Comparison of ENCODE assay signal across 9 mouse cellular contexts in genomic region chr11:59309106-59309805, GRCm38 (mm10). TPM values are rescaled to one million over a fixed set of nuclear protein-coding genes. Genes with fewer than 3 reads are reported as not detected.
A peak's percentile ranks its signal among the peaks of the same experiment; 100 is the strongest.
DNase-seq lines count a peak whose midpoint lies in the region; ATAC-seq and TF ChIP-seq lines count a peak whose summit lies in the region.
"Had no signal": no experiment of that assay in that cellular context is flagged by ENCODE, and none has a peak within 500 bp of the region (broad histone marks: within the 10 kb centered on the region; RNA-seq: fewer than 3 reads in every experiment).

No protein-coding gene starts in this region.

- TF ChIP-seq POLR2A in limb, embryonic 14.5 days (IDR thresholded peaks at IDR 0.05; ENCODE audit: borderline replicate concordance, extremely low read depth, insufficient read depth, insufficient read length) = no peak
- TF ChIP-seq POLR2A in cerebellum, adult 2 months (IDR thresholded peaks at IDR 0.05; ENCODE audit: borderline replicate concordance, insufficient read depth, low read length) = no peak

- no peaks in the 10 kb centered on the region for H3K9me3 ChIP-seq in liver, embryonic 12.5 days (replicated peaks)
- no peaks in the 10 kb centered on the region for H3K9me3 ChIP-seq in heart, embryonic 12.5 days (replicated peaks)
- no peaks in the 10 kb centered on the region for H3K9me3 ChIP-seq in limb, embryonic 14.5 days (ENCODE audit: control insufficient read depth, low read length)

- 19% methylated on average over 12 of the region's 12 CpGs for WGBS in liver, embryonic 12.5 days (ENCODE audit: insufficient replicate concordance)
- WGBS in heart, embryonic 12.5 days = 18% methylated on average over 11 of the region's 12 CpGs
- WGBS in limb, embryonic 14.5 days = 13% methylated on average over 12 of the region's 12 CpGs
- WGBS in cerebellum, adult 2 months = 43% methylated on average over 12 of the region's 12 CpGs

- peaks cover 9% of the 10 kb centered on the region for H3K4me1 ChIP-seq in liver, embryonic 12.5 days
- H3K4me1 ChIP-seq in heart, embryonic 12.5 days (replicated peaks) = peaks cover 44% of the 10 kb centered on the region
- peaks cover 73% of the 10 kb centered on the region for H3K4me1 ChIP-seq in limb, embryonic 14.5 days (ENCODE audit: control insufficient read depth, insufficient read depth, low read length)
- H3K4me1 ChIP-seq in cerebellum, adult 2 months (ENCODE audit: control insufficient read depth, insufficient read depth, low read length) = peaks cover 17% of the 10 kb centered on the region

- peaks cover 99% of the 10 kb centered on the region for H3K27me3 ChIP-seq in liver, embryonic 12.5 days (replicated peaks)
- H3K27me3 ChIP-seq in heart, embryonic 12.5 days (replicated peaks) = peaks cover 92% of the 10 kb centered on the region
- peaks cover 26% of the 10 kb centered on the region for H3K27me3 ChIP-seq in limb, embryonic 14.5 days (ENCODE audit: control insufficient read depth, insufficient read depth, low read length)
- H3K27me3 ChIP-seq in cerebellum, adult 2 months (ENCODE audit: control insufficient read depth, insufficient read depth, low read length) = peaks cover 2% of the 10 kb centered on the region; the same call in 1 of the 2 replicates

- peak; percentile 40 for DNase-seq in liver
- DNase-seq in embryo, embryonic 10.5 days (ENCODE audit: low spot score) = peak; percentile 80
- peak; percentile 62 for DNase-seq in limb, embryonic 14.5 days (ENCODE audit: low spot score)
- no peak for DNase-seq in cerebellum, adult 2 months

- H3K4me3 ChIP-seq in liver, embryonic 12.5 days = no peak overlapping the region
- H3K4me3 ChIP-seq in heart, embryonic 12.5 days = no peak overlapping the region
- peak overlapping the region; percentile 75 for H3K4me3 ChIP-seq in limb, embryonic 14.5 days (replicated peaks; ENCODE audit: low read length)
- H3K4me3 ChIP-seq in cerebellum, adult 2 months (replicated peaks; ENCODE audit: insufficient read depth, low read depth, low read length) = no peak overlapping the region

- H3K36me3 ChIP-seq in liver, embryonic 12.5 days = no peaks in the 10 kb centered on the region
- no peaks in the 10 kb centered on the region for H3K36me3 ChIP-seq in heart, embryonic 12.5 days
- H3K36me3 ChIP-seq in limb, embryonic 14.5 days (ENCODE audit: control insufficient read depth, insufficient read depth, low read length) = no peaks in the 10 kb centered on the region

- H3K27ac ChIP-seq in liver, embryonic 12.5 days = no peak overlapping the region
- no peak overlapping the region for H3K27ac ChIP-seq in heart, embryonic 12.5 days (ENCODE audit: poor library complexity, severe bottlenecking)
- H3K27ac ChIP-seq in limb, embryonic 14.5 days (replicated peaks; ENCODE audit: low read depth, low read length) = peak overlapping the region; percentile 55
- no peak overlapping the region for H3K27ac ChIP-seq in cerebellum, adult 2 months (ENCODE audit: insufficient read depth, low read length)

- no peak overlapping the region for H3K9ac ChIP-seq in liver, embryonic 12.5 days
- H3K9ac ChIP-seq in heart, embryonic 12.5 days = peak overlapping the region; percentile 33
- 0 out of 2 replicates have a peak overlapping the region, but pooled peaks have one; percentile 28 for H3K9ac ChIP-seq in limb, embryonic 14.5 days (ENCODE audit: low read depth, low read length, severe bottlenecking)

- TF ChIP-seq CTCF in cerebellum, adult 2 months (IDR thresholded peaks at IDR 0.05; ENCODE audit: borderline replicate concordance, insufficient read depth, low read depth, low read length) = no peak

- ATAC-seq in liver, embryonic 12.5 days = no peak
- ATAC-seq in heart, embryonic 12.5 days (ENCODE audit: insufficient number of reproducible peaks, low FRiP score) = peak; percentile 46
- peak; percentile 47 for ATAC-seq in limb, embryonic 14.5 days (ENCODE audit: low FRiP score, low read depth)
- ATAC-seq in erythroblast, adult 5-6 weeks (replicated peaks; ENCODE audit: low FRiP score, poor library complexity, severe bottlenecking) = no peak
- ATAC-seq in CD4-positive, CD25-positive, alpha-beta regulatory T cell, adult 4 months = no peak

- no peak overlapping the region for H3K4me2 ChIP-seq in liver, embryonic 12.5 days
- peak overlapping the region; percentile 90 for H3K4me2 ChIP-seq in heart, embryonic 12.5 days
- peak overlapping the region; percentile 90 for H3K4me2 ChIP-seq in limb, embryonic 14.5 days (replicated peaks; ENCODE audit: low read depth, low read length, severe bottlenecking)

RNA-seq across cellular contexts. Expression of gene Wnt9a, which starts 2.5 kb away (rescaled TPM):
- polyA plus RNA-seq in liver, embryonic 12.5 days (2016; fragmentation: Nextera tagmentation; extraction: Ambion mirVana) = 0.32 and 0.50 TPM in 2 replicates
- polyA plus RNA-seq in heart, embryonic 12.5 days (2016; fragmentation: Nextera tagmentation; extraction: Ambion mirVana) = 4.5 and 5.0 TPM in 2 replicates
- polyA plus RNA-seq in limb, embryonic 14.5 days (2012; rRNA removed) = 11.8 and 15.0 TPM in 2 replicates
- polyA plus RNA-seq in limb, embryonic 14.5 days (2014; fragmentation: Nextera tagmentation; extraction: Ambion mirVana) = 6.2 and 6.8 TPM in 2 replicates
- total RNA-seq in erythroblast, adult 5-6 weeks (2015; ENCODE audit: low replicate concordance) = not detected in 2 replicates
- not detected in 2 replicates for total RNA-seq in erythroblast, adult 5-6 weeks (2017; ENCODE audit: low replicate concordance)
- 0.67 and 0.79 TPM in 2 replicates for polyA plus RNA-seq in cerebellum, adult 2 months (2012; rRNA removed)
- not detected for polyA plus RNA-seq in CD4-positive, CD25-positive, alpha-beta regulatory T cell, adult 4 months (2017; shearing (Covaris generic))

RNA-seq across cellular contexts. Expression of gene Wnt3a, which starts 18.7 kb away (rescaled TPM):
- polyA plus RNA-seq in liver, embryonic 12.5 days (2016; fragmentation: Nextera tagmentation; extraction: Ambion mirVana) = 0.06 TPM in 1 of 2 replicates, not detected in the other
- 0.08 TPM in 1 of 2 replicates, not detected in the other for polyA plus RNA-seq in heart, embryonic 12.5 days (2016; fragmentation: Nextera tagmentation; extraction: Ambion mirVana)
- polyA plus RNA-seq in limb, embryonic 14.5 days (2012; rRNA removed) = 1.2 TPM in 2 replicates
- 1.3 and 1.7 TPM in 2 replicates for polyA plus RNA-seq in limb, embryonic 14.5 days (2014; fragmentation: Nextera tagmentation; extraction: Ambion mirVana)
- not detected in 2 replicates for total RNA-seq in erythroblast, adult 5-6 weeks (2015; ENCODE audit: low replicate concordance)
- total RNA-seq in erythroblast, adult 5-6 weeks (2017; ENCODE audit: low replicate concordance) = 0.42 TPM in 1 of 2 replicates, not detected in the other
- polyA plus RNA-seq in cerebellum, adult 2 months (2012; rRNA removed) = not detected in 2 replicates
- polyA plus RNA-seq in CD4-positive, CD25-positive, alpha-beta regulatory T cell, adult 4 months (2017; shearing (Covaris generic)) = not detected
- total RNA-seq: left cerebral cortex, postnatal 25 days had no signal

Comparison
In these comparisons a context has a peak if more than half of its experiments do, and no peak if none do; other contexts are left out.
1. DNase-seq: peak in liver (single experiment), embryo, embryonic 10.5 days (single experiment) and limb, embryonic 14.5 days (single experiment); none in cerebellum, adult 2 months (0 of 2).
2. ATAC-seq: peak in heart, embryonic 12.5 days (single experiment) and limb, embryonic 14.5 days (single experiment); none in liver, embryonic 12.5 days (single experiment), erythroblast, adult 5-6 weeks (single experiment) and CD4-positive, CD25-positive, alpha-beta regulatory T cell, adult 4 months (single experiment).